Mouse (Mus musculus) liver, adult 2 months (tissue): ENCODE data around the gene Me1.

Experiments
- CTCF ChIP-seq: fragments of 200-500 bp; IDR thresholded peaks from 2 replicates; pipeline ENCODE4 v1.5.1; 2011; ENCODE audit warnings: low read depth, low read length, control low read depth
- POLR2A ChIP-seq: fragments of 200-500 bp; IDR thresholded peaks from 2 replicates; pipeline ENCODE4 v1.6.1; 2011; ENCODE audit warnings: low read length, control low read depth; ENCODE audit not compliant: insufficient read depth; ENCODE audit errors: extremely low read depth

- no peak for TF ChIP-seq CTCF
- no peak for TF ChIP-seq POLR2A
These were observed 135.2 kb downstream of the Me1 start for GRCm38 (mm10) chr9:86560543-86560942.
